Mouse (Mus musculus): ENCODE measurements around the gene Sympk. TPM values are rescaled to one million over a fixed set of nuclear protein-coding genes. Genes with fewer than 3 reads are reported as not detected.
"Not testable (repeated sequence)": the region's sequence is repeated elsewhere in the genome, so short reads cannot be mapped to it uniquely, and the experiment has no call there.

The Sympk gene
- total RNA-seq, 2 experiments from 2014 or later = 61.8 to 65.7 TPM

DNA sequence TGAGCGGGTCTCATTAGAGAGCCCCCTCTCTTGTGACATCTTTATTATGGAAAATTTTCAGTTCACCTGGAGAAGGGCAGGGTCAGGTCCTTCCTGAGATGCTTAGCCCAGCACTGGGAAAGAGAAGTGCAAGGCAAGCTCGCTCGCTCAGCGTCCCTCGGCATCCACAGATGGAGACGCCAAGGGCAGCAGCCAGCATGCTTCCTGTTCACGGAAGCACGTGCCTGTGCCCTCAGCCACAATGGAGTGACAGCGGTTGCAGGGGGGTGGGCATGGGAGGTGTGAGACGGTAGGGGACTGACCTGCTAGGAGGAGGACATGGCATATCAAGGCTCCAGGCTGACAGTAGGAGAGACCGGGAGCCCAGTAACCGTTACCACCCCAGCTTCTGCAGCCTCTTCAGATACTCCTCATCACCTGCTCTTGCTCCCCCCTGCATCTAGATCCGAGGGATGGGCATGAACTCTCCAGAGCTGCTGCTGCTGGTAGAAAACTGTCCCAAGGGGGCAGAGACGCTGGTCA, 23.9 kb downstream of the Sympk start:
- intact Hi-C loops (cut with DNase I) = no loop called here
- no peak for DNase-seq

DNA sequence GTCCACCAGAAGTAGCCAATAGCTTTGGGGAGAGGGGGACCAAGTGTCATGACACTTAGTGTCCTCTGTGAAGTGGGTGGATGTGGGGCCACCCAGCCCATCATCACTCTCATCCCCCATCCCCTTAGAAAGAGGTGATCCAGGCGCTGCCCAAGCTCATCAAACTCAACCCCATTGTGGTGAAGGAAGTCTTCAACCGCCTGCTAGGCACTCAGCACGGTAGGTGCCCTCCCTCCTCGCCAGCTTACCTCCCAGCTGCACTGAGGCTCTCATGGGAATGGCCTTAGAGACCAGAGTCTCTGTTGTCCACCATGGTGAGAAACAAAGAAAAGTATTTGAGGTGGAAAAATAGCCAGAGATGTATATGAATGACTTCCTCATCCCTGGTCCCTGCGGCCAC, 25.1 kb downstream of the Sympk start:
- intact Hi-C loops (cut with DNase I) = no loop called here

DNA sequence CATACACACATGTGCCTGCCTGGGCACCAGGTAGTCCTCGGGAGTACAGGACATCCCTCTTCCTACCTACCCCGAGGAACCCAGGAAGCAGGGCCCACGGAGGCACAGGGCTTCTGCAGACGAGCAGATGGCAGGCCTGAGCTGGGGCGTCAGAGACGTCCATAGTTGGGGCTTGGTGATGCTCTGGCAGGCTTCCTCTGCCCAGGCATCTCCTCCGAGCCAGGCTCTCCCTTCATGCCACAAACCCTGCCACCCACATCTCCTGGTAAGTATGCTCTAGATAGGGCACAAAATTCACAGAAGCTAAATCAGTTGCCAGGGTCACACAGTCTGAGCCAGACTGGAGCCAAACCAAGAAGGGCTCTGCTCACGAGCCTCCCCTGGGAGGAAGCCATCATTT, 26.0 kb downstream of the Sympk start:
- intact Hi-C loops (cut with DNase I) = no loop called here
- no peak for DNase-seq

More for the DNA sequence above, 25.1 kb downstream of the Sympk start:
- DNase-seq = no peak

DNA sequence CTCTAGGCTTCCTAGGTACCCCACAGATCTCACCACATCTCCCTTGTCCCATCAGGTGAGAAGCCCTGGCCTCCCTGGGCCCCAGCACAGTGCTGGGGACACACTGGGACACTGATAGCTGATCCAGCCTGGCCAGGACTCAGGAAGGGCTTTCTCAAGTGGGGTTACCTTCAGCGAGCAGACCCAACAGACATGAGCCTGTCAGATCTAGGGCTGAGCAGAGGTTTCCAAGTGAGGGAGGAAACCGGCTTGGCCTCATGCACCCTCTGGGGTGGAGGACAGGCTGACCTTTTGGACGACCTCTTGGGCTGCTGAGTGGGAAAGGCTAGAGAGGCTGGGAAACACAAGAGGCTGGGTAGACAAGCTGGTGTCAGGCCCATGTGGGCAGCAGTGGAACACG, 27.0 kb downstream of the Sympk start:
- intact Hi-C loops (cut with DNase I) = no loop called here

DNA sequence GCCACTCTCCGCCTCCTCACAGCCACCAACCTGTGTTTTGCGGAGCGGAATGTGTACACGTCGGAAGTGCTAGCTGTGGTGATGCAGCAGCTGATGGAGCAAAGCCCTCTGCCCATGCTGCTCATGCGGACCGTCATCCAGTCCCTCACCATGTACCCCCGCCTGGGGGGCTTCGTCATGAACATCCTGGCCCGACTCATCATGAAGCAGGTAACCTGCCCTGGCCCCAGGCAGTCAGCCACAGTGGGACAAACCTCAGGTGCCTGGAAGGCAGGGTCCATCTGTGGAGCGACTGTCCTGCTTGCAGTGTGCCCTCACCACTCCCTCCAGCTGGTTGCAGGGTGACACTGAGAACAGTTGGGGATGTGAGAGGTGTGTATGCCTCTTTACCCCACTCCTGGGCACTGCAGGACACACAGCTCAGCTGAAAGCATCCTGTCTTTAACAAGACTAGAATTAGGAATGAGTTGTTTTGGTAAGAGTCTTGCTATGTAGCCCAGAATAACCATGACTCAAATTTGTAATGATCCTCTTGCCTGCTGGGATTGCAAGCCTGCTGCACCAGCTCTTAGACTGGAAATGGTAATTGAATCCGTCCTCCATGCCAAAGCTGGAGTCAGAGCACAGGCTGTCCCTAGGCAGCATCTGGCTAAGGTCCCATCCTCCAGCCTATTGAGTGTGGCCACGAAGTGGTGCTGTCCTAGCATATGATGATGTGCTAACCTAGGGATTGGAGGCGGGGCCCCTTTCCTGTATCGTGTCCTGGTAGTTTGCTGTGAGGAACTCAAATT, 28.4 kb downstream of the Sympk start:
- intact Hi-C loops (cut with DNase I) = no loop called here
- peak in 1 of 2 experiments; percentile 51 for DNase-seq

More for the DNA sequence above, 27.0 kb downstream of the Sympk start:
- DNase-seq = no peak

DNA sequence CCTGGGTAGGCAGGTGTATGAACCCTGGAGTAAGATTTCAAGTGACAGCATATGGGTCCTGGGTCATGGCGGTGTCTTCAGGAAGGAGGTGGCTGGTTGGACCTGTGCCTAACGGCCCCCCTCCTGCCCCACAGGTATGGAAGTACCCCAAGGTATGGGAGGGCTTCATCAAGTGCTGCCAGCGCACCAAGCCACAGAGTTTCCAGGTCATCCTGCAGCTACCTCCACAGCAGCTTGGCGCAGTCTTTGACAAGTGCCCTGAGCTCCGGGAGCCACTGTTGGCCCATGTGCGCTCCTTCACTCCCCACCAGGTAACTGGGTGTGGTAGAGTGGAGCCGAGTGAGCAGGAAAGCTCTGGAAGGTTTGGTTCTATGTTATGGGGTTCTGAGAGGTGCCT, 29.0 kb downstream of the Sympk start:
- no peak for DNase-seq
- intact Hi-C loops (cut with DNase I) = no loop called here

DNA sequence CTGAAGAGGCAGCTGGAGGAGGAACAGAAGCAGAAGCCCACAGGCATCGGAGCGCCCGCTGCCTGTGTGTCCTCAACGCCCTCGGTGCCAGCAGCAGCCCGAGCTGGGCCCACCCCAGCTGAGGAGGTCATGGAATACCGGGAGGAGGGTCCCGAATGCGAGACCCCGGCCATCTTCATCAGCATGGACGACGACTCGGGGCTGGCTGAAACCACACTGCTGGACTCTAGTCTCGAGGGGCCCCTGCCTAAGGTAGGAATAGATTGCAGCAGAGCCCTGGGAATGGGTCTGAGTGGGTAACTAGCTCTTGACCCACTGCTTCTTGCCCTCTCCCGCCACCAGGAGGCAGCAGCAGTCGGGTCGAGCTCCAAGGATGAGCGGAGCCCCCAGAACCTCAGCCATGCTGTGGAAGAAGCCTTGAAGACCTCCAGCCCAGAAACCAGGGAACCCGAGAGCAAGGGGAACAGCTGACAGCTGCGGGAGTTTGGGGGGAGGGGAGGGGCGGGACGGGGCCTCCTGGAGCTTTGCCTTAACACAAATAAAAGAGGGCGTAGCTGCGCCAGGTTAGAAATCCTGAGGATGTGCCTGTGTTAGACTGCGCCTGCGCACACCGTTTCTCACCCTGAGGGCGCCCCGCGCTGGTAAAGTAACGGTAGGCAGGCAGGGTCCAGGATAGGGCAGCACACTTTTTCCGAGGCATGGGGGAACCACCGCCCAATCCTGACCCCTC, 30.0 kb downstream of the Sympk start, which contains the start of gene Rsph6a:
Rsph6a (plus strand) TSS at position 644 of the 730 bp plus-strand sequence.
- DNase-seq = no peak
- intact Hi-C loops (cut with DNase I) = no loop called here

DNA sequence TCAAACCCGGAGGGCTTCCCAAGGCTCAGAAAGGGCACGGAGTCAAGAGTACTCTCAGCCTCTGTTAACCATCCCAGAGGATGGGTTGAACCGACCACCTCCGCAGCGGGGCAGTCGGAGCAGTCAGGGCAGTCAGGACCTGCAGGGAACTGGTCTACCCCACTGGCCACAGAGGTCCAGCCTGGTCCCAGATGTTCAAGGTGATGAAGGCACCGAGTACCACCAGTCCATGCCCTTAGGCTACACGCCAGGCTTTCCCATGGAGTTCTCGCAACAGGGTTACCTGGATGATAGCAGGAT, 30.6 kb downstream of the Sympk start:
- intact Hi-C loops (cut with DNase I) = no loop called here
- no peak for DNase-seq

DNA sequence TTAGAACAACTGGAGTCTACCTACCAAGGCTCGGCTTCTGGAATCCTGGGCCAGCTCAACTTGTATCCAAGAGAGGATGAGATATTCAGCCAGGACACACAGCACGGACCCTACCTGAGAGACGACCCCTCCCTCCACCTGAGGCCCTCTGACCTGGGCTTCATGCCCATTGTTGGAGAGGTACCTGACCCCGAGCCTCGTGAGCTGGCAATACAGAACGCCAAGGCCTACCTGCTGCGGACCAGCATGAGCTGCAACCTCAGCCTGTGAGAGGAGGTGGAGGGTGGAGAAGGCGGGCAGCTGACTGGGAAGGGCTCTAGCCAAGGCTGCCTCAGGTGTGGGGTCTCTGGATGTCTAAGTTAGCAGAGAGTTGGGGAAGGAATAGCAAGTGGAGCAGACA, 30.9 kb downstream of the Sympk start:
- no peak for DNase-seq
- intact Hi-C loops (cut with DNase I) = no loop called here

DNA sequence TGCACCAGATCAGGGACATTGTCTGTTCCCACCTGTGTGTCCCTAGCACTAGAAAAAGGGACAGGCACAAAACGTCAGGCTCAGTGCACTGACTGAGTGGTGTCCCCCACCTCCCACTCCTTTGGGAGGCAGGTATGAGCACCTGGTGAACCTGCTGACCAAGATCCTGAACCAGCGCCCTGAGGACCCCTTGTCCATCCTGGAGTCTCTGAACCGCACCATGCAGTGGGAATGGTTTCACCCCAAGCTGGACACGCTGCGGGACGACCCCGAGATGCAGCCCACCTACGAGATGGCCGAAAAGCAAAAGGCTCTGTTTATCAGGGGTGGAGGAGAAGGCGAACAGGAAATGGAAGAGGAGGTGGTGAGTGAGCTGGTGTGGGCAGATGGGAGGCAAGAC, 33.2 kb downstream of the Sympk start:
- intact Hi-C loops (cut with DNase I) = no loop called here
- DNase-seq = no peak

DNA sequence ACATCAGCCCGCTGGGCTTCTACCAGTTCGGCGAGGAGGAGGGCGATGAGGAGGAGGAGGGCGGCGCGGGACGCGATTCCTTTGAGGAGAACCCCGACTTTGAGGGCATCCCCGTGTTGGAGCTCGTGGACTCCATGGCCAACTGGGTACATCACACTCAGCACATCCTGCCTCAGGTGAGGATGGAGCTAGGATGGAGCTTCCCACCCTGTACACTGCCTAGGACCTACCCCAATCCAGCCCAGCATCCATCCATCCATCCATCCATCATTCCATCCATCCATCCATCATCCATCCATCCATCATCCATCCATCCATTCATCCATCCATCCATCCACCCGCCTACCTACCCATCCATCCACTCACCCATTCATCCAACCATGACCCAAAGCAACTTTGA, 41.7 kb downstream of the Sympk start:
- intact Hi-C loops (cut with DNase I) = no loop called here
- DNase-seq = no peak

DNA sequence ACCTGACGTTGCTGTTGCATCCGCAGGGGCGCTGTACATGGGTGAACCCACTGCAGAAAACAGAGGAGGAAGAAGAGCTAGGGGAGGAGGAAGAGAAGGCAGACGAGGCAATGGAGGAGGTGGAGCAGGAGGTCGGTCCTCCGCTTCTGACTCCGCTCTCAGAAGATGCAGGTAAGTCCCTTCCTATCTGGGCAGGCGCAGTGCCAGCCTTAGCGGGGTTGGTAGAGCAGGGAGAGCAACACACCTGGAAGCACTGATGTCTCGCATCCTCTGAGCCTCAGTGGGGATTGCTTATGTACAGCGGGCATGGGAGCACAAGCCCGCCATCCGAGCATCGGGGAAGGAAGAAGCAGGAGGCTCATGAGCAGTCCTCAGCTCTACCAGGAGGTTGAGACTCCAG, 42.9 kb downstream of the Sympk start:
- DNase-seq = no peak
- intact Hi-C loops (cut with DNase I) = no loop called here

DNA sequence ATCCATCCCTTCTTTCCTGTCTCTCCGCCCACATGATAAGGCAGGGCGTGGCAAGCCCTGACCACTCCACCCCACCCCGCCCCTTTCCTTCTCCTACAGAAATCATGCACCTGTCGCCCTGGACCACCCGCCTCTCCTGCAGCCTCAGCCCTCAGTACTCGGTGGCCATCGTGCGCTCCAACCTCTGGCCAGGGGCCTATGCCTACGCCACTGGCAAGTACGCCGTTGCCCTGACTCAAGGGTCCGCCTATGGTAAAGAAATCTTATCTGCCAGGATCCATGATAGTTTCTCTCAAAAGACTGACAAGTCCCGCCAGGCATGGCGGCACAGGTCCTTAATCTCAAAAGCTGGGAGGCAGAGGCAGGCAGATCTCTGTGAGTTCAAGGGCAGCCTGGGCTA, 43.8 kb downstream of the Sympk start:
- peak in 1 of 2 experiments; percentile 15 for DNase-seq
- intact Hi-C loops (cut with DNase I) = loop anchor here (2.0 kb wide), 1 partner anchor 25 kb away; no protein-coding TSS in a partner anchor

DNA sequence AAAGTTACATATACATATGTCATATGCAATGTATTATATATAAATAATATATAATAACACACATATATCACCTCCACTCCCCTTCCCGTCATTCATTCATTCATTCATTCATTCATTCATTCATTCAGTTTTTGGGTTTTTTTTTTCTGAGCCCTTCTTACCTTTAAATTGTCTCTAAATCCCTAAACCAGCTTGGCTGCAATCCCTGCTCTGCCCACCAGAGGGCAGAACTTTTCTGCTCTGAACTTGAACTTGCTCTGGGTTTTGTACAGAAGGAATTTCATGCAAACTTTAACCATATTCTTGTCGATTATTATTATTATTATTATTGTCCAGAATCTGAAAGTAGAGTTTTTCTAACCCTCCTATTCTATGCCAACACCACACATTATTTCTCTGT, 44.5 kb downstream of the Sympk start:
- DNase-seq = peak in 1 of 2 experiments; percentile 69
- intact Hi-C loops (cut with DNase I) = loop anchor here (2.0 kb wide), 1 partner anchor 24 kb away; no protein-coding TSS in a partner anchor

DNA sequence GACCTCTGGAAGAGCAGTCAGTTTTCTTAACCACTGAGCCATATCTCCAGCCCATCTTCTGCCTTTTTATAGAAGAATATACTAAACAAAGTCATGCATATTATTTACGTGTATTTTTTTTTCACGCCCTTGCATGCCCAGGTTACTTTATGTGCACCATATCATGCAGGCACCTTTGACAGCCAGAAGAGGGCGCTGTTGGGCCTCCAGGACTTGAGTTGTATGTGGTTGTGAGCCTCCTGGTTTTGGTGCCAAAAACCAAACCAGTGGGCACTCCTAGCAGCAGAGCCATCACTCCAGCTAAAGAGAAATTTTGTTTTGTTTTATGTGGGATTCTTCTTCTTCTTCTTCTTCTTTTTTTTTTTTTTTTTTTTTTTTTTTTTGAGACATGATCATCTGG, 45.3 kb downstream of the Sympk start:
- intact Hi-C loops (cut with DNase I) = loop anchor here (2.0 kb wide), 1 partner anchor 23 kb away; no protein-coding TSS in a partner anchor
- no peak for DNase-seq

DNA sequence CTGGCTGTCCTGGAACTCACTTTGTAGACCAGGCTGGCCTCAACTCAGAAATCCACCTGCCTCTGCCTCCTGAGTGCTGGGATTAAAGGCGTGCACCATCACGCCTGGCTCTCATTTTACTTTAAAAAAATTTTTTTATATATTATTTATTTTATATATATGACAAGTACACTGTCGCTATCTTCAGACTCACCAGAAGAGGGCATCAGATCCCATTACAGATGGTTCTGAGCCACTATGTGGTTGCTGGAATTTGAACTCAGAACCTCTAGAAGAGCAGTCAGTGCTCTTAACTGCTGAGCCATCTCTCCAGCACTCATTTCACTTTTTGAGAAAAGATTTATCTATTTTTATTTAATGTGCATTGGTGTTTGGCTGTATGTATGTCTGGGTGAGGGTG, 46.8 kb downstream of the Sympk start:
- DNase-seq; intact Hi-C loops (cut with DNase I): not testable (repeated sequence)

DNA sequence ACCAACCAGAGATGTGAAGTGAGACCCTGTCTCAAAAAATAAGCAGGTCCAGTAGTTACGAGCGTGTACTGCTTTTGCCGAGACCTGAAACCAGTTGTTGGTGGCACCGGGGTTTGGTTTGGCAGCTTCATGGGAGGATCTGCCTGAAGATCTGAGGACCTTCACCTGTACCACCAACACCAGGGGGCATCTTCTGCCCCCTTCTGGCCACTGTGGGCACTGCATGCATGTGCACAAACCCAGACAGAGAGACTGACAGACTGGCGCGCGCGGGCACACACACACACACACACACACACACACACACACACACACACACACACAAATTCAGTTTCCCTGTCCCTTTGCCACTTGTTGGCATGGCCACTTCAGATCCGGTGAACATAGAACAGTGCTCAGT, 49.3 kb downstream of the Sympk start:
- intact Hi-C loops (cut with DNase I) = no loop called here
- peak in 1 of 2 experiments; percentile 38 for DNase-seq

DNA sequence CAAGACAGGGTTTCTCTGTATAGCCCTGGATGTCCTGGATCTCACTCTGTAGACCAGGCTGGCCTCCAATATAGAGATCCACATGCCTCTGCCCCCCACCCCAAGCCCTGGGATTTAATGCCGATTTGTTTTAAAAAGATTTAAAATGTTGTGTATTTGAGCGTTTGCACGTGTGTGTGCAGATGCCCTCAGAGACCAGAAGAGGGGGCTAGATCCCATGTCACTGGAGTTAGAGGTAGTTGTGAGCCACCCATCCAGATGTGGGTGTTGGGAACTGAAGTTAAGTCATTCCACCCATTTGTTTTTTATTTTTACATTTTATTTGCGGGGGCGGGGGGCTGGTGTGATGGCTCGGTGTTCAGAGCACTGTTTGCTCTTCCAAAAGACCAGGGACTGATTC, 50.3 kb downstream of the Sympk start:
- intact Hi-C loops (cut with DNase I) = no loop called here
- no peak for DNase-seq

DNA sequence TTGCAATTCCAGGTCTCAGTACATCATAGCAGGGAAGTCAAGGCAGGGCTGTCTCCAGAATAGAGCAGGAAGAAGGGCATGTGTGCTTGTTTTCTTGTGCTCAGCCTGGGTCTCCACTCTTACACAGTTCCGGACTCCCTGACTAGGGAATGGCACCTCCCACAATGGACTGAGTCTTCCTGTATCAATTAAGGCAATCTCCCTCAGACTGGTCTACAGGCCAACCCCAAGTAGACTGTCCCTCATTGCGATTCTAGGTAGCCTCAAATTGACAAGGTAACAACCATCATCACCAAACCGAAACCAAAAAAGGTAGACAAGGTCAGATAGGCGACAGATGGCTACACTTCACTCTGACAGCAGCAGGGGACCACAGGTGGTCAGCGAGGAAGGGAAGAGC, 51.1 kb downstream of the Sympk start:
- intact Hi-C loops (cut with DNase I) = no loop called here
- no peak for DNase-seq

DNA sequence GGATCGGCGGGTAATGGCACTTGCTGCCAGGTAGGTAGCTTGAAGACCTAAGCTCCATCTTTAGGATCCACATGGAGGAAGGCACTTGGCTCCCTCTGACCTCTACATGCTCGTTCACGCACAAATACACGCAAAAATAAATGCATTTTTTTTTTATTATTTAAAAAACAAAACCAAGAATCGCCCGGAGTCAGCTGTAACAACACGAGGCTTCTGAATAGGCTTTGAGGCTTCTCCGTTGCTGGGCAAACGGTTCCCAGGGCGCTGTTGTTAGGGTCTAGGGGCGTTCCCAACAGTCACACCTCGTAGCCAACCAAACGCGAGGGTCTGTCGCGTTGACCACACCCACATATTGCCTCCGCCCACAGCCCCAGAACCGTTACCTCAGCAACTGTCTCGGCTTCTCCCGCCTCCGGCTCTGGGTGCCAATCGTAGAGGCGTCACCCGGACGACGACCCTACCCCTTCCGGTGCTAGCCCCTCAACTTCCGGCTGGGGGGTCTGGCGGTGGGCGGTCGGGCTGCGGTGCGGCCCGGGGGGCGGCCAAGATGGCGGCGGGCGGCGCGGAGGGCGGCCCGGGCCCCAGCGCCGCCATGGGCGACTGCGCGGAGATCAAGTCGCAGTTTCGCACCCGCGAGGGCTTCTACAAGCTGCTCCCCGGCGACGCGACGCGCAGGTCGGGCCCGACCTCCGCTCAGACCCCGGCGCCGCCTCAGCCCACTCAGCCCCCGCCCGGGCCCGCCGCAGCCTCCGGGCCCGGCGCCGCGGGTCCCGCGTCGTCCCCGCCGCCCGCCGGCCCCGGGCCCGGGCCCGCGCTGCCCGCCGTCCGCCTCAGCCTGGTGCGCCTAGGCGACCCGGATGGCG, 51.8 kb downstream of the Sympk start, which contains the start of gene Dmwd:
Dmwd (plus strand) TSS at position 505 of the 863 bp plus-strand sequence.
- intact Hi-C loops (cut with DNase I) = no loop called here
- DNase-seq = peak; percentile 88

DNA sequence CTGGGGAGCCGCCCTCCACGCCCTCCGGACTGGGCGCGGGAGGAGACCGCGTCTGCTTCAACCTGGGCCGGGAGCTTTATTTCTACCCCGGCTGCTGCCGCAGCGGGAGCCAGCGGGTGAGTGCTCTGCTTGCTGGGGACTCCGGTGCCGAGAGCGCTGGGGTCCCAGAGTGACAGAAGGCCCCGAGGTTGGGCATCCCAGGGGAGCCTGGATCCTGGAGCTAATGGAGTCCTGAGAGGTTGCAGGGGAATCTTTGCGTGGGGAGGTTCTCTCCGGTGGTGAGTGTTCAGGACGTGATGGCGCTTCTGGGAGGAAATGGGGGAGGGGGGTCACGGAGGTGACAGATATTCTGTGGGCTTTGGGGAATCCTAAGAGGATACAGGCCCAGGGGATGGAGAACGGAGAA, 52.4 kb downstream of the Sympk start:
- DNase-seq = peak; percentile 4 to 16

More for the DNA sequence above, 52.4 kb downstream of the Sympk start:
- intact Hi-C loops (cut with DNase I) = no loop called here
